Mouse (Mus musculus): ENCODE measurements at regions not wholly inside any gene's neighbourhood (a gene's known extent, or its start where the extent isn't known, plus 50 kb on each side); places are given as distances from the start of the nearest gene placed in this dataset.

- no peak for TF ChIP-seq CTCF (IDR thresholded peaks at IDR 0.05; ENCODE audit: borderline replicate concordance, extremely low read depth, insufficient read depth, insufficient read length)
- TF ChIP-seq POLR2A (IDR thresholded peaks at IDR 0.05; ENCODE audit: borderline replicate concordance, extremely low read depth, insufficient read depth, insufficient read length, poor library complexity, severe bottlenecking) = no peak
Measured at GRCm38 (mm10) chr13:113713844-113714243, 50.4 kb upstream of the Hspb3 start.
